Mouse (Mus musculus): ENCODE results near the gene Cdk17.

DNA sequence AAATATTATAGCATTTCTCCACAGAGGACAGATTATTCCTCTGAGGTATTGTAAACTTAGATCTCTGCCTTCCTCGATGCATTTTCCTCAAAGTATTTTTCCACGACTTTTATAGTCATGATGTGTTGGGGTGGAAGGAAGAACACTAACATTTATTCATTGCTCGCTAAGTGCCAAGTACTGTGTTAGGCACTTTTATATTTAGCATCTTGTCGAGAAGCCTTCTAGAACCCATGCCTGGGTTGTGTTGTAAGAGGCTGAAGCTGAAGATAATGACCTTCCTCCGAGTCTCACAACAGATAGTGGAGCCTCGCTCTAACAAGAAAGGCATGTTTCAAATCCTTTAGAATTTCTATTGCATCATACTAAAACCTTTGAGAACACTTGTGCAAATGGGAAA, 8.9 kb upstream of the Cdk17 start:
- TF ChIP-seq CTCF (IDR thresholded peaks at IDR 0.05; ENCODE audit: low read depth, low read length) (no peak), POLR2A (IDR thresholded peaks at IDR 0.05; ENCODE audit: extremely low read depth, insufficient read depth, low read length) (no peak)

Data from liver, adult 2 months (tissue).